Mouse (Mus musculus) erythroblast, embryonic 14.5 days (primary cell): ENCODE measurements around the gene Sumo1. TPM values are rescaled to one million over a fixed set of nuclear protein-coding genes. Genes with fewer than 3 reads are reported as not detected.

ENCODE experiments used
- H3K27me3 ChIP-seq: 2 replicates; pipeline ENCODE4 v1.6.1; 2012; ENCODE audit warnings: inconsistent platforms; ENCODE audit not compliant: control insufficient read depth
- H3K36me3 ChIP-seq: 2 replicates; pipeline ENCODE4 v1.6.1; 2012; ENCODE audit warnings: mild to moderate bottlenecking, inconsistent platforms; ENCODE audit not compliant: control insufficient read depth
- H3K4me1 ChIP-seq: 2 replicates; pipeline ENCODE4 v1.6.1; 2012; ENCODE audit warnings: inconsistent platforms; ENCODE audit not compliant: control insufficient read depth
- H3K4me3 ChIP-seq: replicated peaks from 2 replicates; pipeline ENCODE3; 2012; ENCODE audit warnings: moderate library complexity, mild to moderate bottlenecking, inconsistent platforms
- H3K9me3 ChIP-seq: 2 replicates; pipeline ENCODE4 v1.6.1; 2012; ENCODE audit warnings: low read length, inconsistent platforms, mixed read lengths; ENCODE audit not compliant: control insufficient read depth
- GATA1 ChIP-seq: IDR thresholded peaks from 2 replicates; pipeline ENCODE4 v1.6.1; 2012; ENCODE audit warnings: low read length, inconsistent platforms, mixed read lengths
- TAL1 ChIP-seq: IDR thresholded peaks from 3 replicates; pipeline ENCODE4 v1.6.1; 2012; ENCODE audit warnings: low read length, inconsistent platforms, mixed read lengths
- polyA plus RNA-seq: library from polyadenylated mRNA; stranded (reverse); fragments of >175 nt; gene quantifications from 2 replicates; pipeline ENCODE4 v1.2.3, GENCODE M21; 2012

Sumo1 gene
- polyA plus RNA-seq: 9.4 and 12.2 TPM in 2 replicates

GRCm38 (mm10) chr1:59670641-59671168, at the start of gene Sumo1:
Sumo1 (minus strand) TSS chr1:59670834.
- Histone ChIP-seq H3K4me3 (peak within 1 kb of the TSS; percentile 79), H3K4me1 (peaks cover 30% of the 10 kb centered on the region), H3K36me3 (peaks cover 28% of the 10 kb centered on the region), H3K9me3 (no peaks in the 10 kb centered on the region), H3K27me3 (no peaks in the 10 kb centered on the region)
- no peak for TF ChIP-seq GATA1
- TF ChIP-seq TAL1: no peak

GRCm38 (mm10) chr1:59719900-59720299, 49.3 kb upstream of the Sumo1 start:
- peaks cover 57% of the 10 kb centered on the region for H3K36me3 ChIP-seq
- no peak for TF ChIP-seq GATA1
- H3K9me3 ChIP-seq: no peaks in the 10 kb centered on the region
- no peak overlapping the region for H3K4me3 ChIP-seq
- no peaks in the 10 kb centered on the region for H3K4me1 ChIP-seq
- no peaks in the 10 kb centered on the region for H3K27me3 ChIP-seq

GRCm38 (mm10) chr1:59701766-59702165, 31.1 kb upstream of the Sumo1 start:
- no peaks in the 10 kb centered on the region for H3K4me1 ChIP-seq
- TF ChIP-seq TAL1: no peak
- peaks cover 98% of the 10 kb centered on the region for H3K36me3 ChIP-seq
- no peak overlapping the region for H3K4me3 ChIP-seq
- H3K27me3 ChIP-seq: no peaks in the 10 kb centered on the region
- H3K9me3 ChIP-seq: no peaks in the 10 kb centered on the region

- no peak overlapping the region for H3K4me3 ChIP-seq
- TF ChIP-seq GATA1 (no peak), TAL1 (no peak)
- no peaks in the 10 kb centered on the region for H3K27me3 ChIP-seq
- H3K4me1 ChIP-seq: no peaks in the 10 kb centered on the region
- H3K9me3 ChIP-seq: no peaks in the 10 kb centered on the region
- H3K36me3 ChIP-seq: peaks cover 95% of the 10 kb centered on the region
Observed at GRCm38 (mm10) chr1:59698207-59698606, 27.6 kb upstream of the Sumo1 start.

- H3K36me3 ChIP-seq: peaks cover 95% of the 10 kb centered on the region
- TF ChIP-seq TAL1 (no peak), GATA1 (no peak)
- H3K4me1 ChIP-seq: no peaks in the 10 kb centered on the region
- no peaks in the 10 kb centered on the region for H3K27me3 ChIP-seq
- no peak overlapping the region for H3K4me3 ChIP-seq
- H3K9me3 ChIP-seq: no peaks in the 10 kb centered on the region
Observed at GRCm38 (mm10) chr1:59697751-59698150, 27.1 kb upstream of the Sumo1 start.

GRCm38 (mm10) chr1:59690467-59690866, 19.8 kb upstream of the Sumo1 start:
- H3K36me3 ChIP-seq: peaks cover 76% of the 10 kb centered on the region

GRCm38 (mm10) chr1:59687493-59687892, 16.9 kb upstream of the Sumo1 start:
- peaks cover 46% of the 10 kb centered on the region for H3K4me1 ChIP-seq
- H3K36me3 ChIP-seq: peaks cover 50% of the 10 kb centered on the region
- TF ChIP-seq GATA1: no peak
- no peak for TF ChIP-seq TAL1

More at GRCm38 (mm10) chr1:59690467-59690866, 19.8 kb upstream of the Sumo1 start:
- Histone ChIP-seq H3K4me1 (peaks cover 32% of the 10 kb centered on the region), H3K27me3 (no peaks in the 10 kb centered on the region), H3K9me3 (no peaks in the 10 kb centered on the region), H3K4me3 (no peak overlapping the region)
- TF ChIP-seq TAL1: no peak
- no peak for TF ChIP-seq GATA1

GRCm38 (mm10) chr1:59684819-59685755, 14.5 kb upstream of the Sumo1 start, which contains the start of gene Nop58:
Nop58 (plus strand) TSS chr1:59684971.
- Histone ChIP-seq H3K9me3 (no peaks in the 10 kb centered on the region), H3K36me3 (peaks cover 26% of the 10 kb centered on the region)
- no peak for TF ChIP-seq TAL1
- no peak for TF ChIP-seq GATA1

More at GRCm38 (mm10) chr1:59687493-59687892, 16.9 kb upstream of the Sumo1 start:
- H3K4me3 ChIP-seq: peak overlapping the region; percentile 97
- peaks cover 11% of the 10 kb centered on the region for H3K27me3 ChIP-seq
- no peaks in the 10 kb centered on the region for H3K9me3 ChIP-seq

More at GRCm38 (mm10) chr1:59684819-59685755, 14.5 kb upstream of the Sumo1 start, which contains the start of gene Nop58:
- H3K27me3 ChIP-seq: peaks cover 34% of the 10 kb centered on the region
- peak within 1 kb of the TSS; percentile 97 for H3K4me3 ChIP-seq
- H3K4me1 ChIP-seq: peaks cover 44% of the 10 kb centered on the region
